Mouse (Mus musculus) bone marrow macrophage, adult 2 months (primary cell): ENCODE measurements around the gene Med26.

Source experiments
- CTCF ChIP-seq: IDR thresholded peaks from 2 replicates; pipeline ENCODE4 v1.5.1; 2012; ENCODE audit warnings: low read depth, mild to moderate bottlenecking, low read length, moderate library complexity
- POLR2A ChIP-seq: IDR thresholded peaks from 2 replicates; pipeline ENCODE4 v1.6.1; 2012; ENCODE audit warnings: mild to moderate bottlenecking, low read depth, low read length, borderline replicate concordance

DNA sequence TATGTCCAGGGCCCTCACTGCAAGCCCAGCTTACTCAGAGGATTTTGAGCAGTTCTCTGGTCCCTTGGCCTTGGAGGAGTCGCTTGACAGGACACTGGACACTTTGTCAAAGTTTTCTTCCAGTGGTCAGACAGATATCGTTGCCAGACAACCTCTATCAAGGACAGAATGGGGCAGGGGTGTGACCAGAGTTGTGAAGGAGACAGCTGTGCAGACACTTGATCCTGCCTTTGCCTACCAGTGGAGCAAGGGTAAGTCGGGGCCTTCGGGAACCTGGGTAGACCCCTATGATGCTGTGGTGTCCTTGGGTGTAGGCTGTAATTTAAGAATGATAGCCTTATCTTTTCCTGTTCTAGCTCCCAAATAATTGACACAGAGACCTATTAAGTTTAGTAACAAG, 92.8 kb downstream of the Med26 start:
- TF ChIP-seq POLR2A = no peak
- TF ChIP-seq CTCF = no peak
